Mouse (Mus musculus): ENCODE measurements around the gene Pard3b. TPM values are rescaled to one million over a fixed set of nuclear protein-coding genes. Genes with fewer than 3 reads are reported as not detected.

The Pard3b gene
- polyA plus RNA-seq, 1 experiment from 2014 or later: 6.8 TPM

- 85% methylated on average over 5 of the region's 5 CpGs for WGBS
- Histone ChIP-seq H3K36me3 (ENCODE audit: control insufficient read depth, insufficient read depth, low read length) (no peaks in the 10 kb centered on the region), H3K4me1 (replicated peaks; ENCODE audit: control insufficient read depth, insufficient read depth, low read length) (no peaks in the 10 kb centered on the region), H3K9ac (ENCODE audit: low read depth, low read length) (no peak overlapping the region), H3K27ac (ENCODE audit: low read depth, low read length) (no peak overlapping the region), H3K9me3 (ENCODE audit: control insufficient read depth, low read length) (no peaks in the 10 kb centered on the region), H3K4me3 (ENCODE audit: low read depth, low read length) (no peak overlapping the region), H3K4me2 (no peak overlapping the region), H3K27me3 (replicated peaks; ENCODE audit: control insufficient read depth, insufficient read depth, low read length) (no peaks in the 10 kb centered on the region)
- ATAC-seq (replicated peaks; ENCODE audit: low FRiP score) (no peak), DNase-seq (ENCODE audit: low spot score) (no peak)
These were observed 596.5 kb downstream of the Pard3b start for GRCm38 (mm10) chr1:62235121-62235520.

- ATAC-seq (replicated peaks; ENCODE audit: low FRiP score): no peak
- DNase-seq (ENCODE audit: low spot score): no peak
- H3K36me3 ChIP-seq (ENCODE audit: control insufficient read depth, insufficient read depth, low read length): no peaks in the 10 kb centered on the region
- H3K9ac ChIP-seq (ENCODE audit: low read depth, low read length): no peak overlapping the region
- H3K4me3 ChIP-seq (ENCODE audit: low read depth, low read length): no peak overlapping the region
- WGBS: 55% methylated on average over 12 of the region's 12 CpGs
- no peak overlapping the region for H3K4me2 ChIP-seq
- H3K27me3 ChIP-seq (replicated peaks; ENCODE audit: control insufficient read depth, insufficient read depth, low read length): no peaks in the 10 kb centered on the region
- H3K4me1 ChIP-seq (replicated peaks; ENCODE audit: control insufficient read depth, insufficient read depth, low read length): no peaks in the 10 kb centered on the region
- H3K27ac ChIP-seq (ENCODE audit: low read depth, low read length): no peak overlapping the region
- no peaks in the 10 kb centered on the region for H3K9me3 ChIP-seq (ENCODE audit: control insufficient read depth, low read length)
These were observed 605.8 kb downstream of the Pard3b start for GRCm38 (mm10) chr1:62244191-62244984.

GRCm38 (mm10) chr1:62252432-62252831 is 613.8 kb downstream of the Pard3b start:
- no peak overlapping the region for H3K4me3 ChIP-seq (ENCODE audit: low read depth, low read length)
- H3K36me3 ChIP-seq (ENCODE audit: control insufficient read depth, insufficient read depth, low read length): no peaks in the 10 kb centered on the region
- no peak for ATAC-seq (replicated peaks; ENCODE audit: low FRiP score)
- no peaks in the 10 kb centered on the region for H3K27me3 ChIP-seq (replicated peaks; ENCODE audit: control insufficient read depth, insufficient read depth, low read length)
- DNase-seq (ENCODE audit: low spot score): no peak
- no peaks in the 10 kb centered on the region for H3K9me3 ChIP-seq (ENCODE audit: control insufficient read depth, low read length)
- no peak overlapping the region for H3K4me2 ChIP-seq
- WGBS: 82% methylated on average over 1 of the region's 1 CpGs
- H3K9ac ChIP-seq (ENCODE audit: low read depth, low read length): no peak overlapping the region
- H3K27ac ChIP-seq (ENCODE audit: low read depth, low read length): no peak overlapping the region
- no peaks in the 10 kb centered on the region for H3K4me1 ChIP-seq (replicated peaks; ENCODE audit: control insufficient read depth, insufficient read depth, low read length)

- no peak overlapping the region for H3K9ac ChIP-seq (ENCODE audit: low read depth, low read length)
- H3K4me3 ChIP-seq (ENCODE audit: low read depth, low read length): no peak overlapping the region
- WGBS: 74% methylated on average over 4 of the region's 4 CpGs
- no peak overlapping the region for H3K27ac ChIP-seq (ENCODE audit: low read depth, low read length)
- H3K4me1 ChIP-seq (replicated peaks; ENCODE audit: control insufficient read depth, insufficient read depth, low read length): no peaks in the 10 kb centered on the region
- no peak overlapping the region for H3K4me2 ChIP-seq
- H3K27me3 ChIP-seq (replicated peaks; ENCODE audit: control insufficient read depth, insufficient read depth, low read length): no peaks in the 10 kb centered on the region
- DNase-seq (ENCODE audit: low spot score) (no peak), ATAC-seq (replicated peaks; ENCODE audit: low FRiP score) (no peak)
- no peaks in the 10 kb centered on the region for H3K36me3 ChIP-seq (ENCODE audit: control insufficient read depth, insufficient read depth, low read length)
- H3K9me3 ChIP-seq (ENCODE audit: control insufficient read depth, low read length): no peaks in the 10 kb centered on the region
These were observed 615.7 kb downstream of the Pard3b start for GRCm38 (mm10) chr1:62254316-62254715.

GRCm38 (mm10) chr1:62254888-62255287 is 616.3 kb downstream of the Pard3b start:
- no peak for DNase-seq (ENCODE audit: low spot score)
- no peak for ATAC-seq (replicated peaks; ENCODE audit: low FRiP score)
- no peak overlapping the region for H3K4me2 ChIP-seq
- no peak overlapping the region for H3K4me3 ChIP-seq (ENCODE audit: low read depth, low read length)
- no peak overlapping the region for H3K27ac ChIP-seq (ENCODE audit: low read depth, low read length)
- H3K9ac ChIP-seq (ENCODE audit: low read depth, low read length): no peak overlapping the region
- no peaks in the 10 kb centered on the region for H3K4me1 ChIP-seq (replicated peaks; ENCODE audit: control insufficient read depth, insufficient read depth, low read length)
- 72% methylated on average over 1 of the region's 1 CpGs for WGBS
- no peaks in the 10 kb centered on the region for H3K27me3 ChIP-seq (replicated peaks; ENCODE audit: control insufficient read depth, insufficient read depth, low read length)
- no peaks in the 10 kb centered on the region for H3K9me3 ChIP-seq (ENCODE audit: control insufficient read depth, low read length)
- H3K36me3 ChIP-seq (ENCODE audit: control insufficient read depth, insufficient read depth, low read length): no peaks in the 10 kb centered on the region

GRCm38 (mm10) chr1:62276466-62276865 is 637.8 kb downstream of the Pard3b start:
- H3K4me3 ChIP-seq (ENCODE audit: low read depth, low read length): no peak overlapping the region
- no peak overlapping the region for H3K27ac ChIP-seq (ENCODE audit: low read depth, low read length)
- no peak for ATAC-seq (replicated peaks; ENCODE audit: low FRiP score)

GRCm38 (mm10) chr1:62278586-62278985 is 640.0 kb downstream of the Pard3b start:
- no peaks in the 10 kb centered on the region for H3K4me1 ChIP-seq (replicated peaks; ENCODE audit: control insufficient read depth, insufficient read depth, low read length)
- H3K9ac ChIP-seq (ENCODE audit: low read depth, low read length): no peak overlapping the region
- no peaks in the 10 kb centered on the region for H3K9me3 ChIP-seq (ENCODE audit: control insufficient read depth, low read length)
- H3K4me2 ChIP-seq: no peak overlapping the region
- 78% methylated on average over 1 of the region's 1 CpGs for WGBS
- DNase-seq (ENCODE audit: low spot score): no peak
- no peak overlapping the region for H3K27ac ChIP-seq (ENCODE audit: low read depth, low read length)
- no peak for ATAC-seq (replicated peaks; ENCODE audit: low FRiP score)
- H3K4me3 ChIP-seq (ENCODE audit: low read depth, low read length): no peak overlapping the region
- H3K27me3 ChIP-seq (replicated peaks; ENCODE audit: control insufficient read depth, insufficient read depth, low read length): no peaks in the 10 kb centered on the region
- no peaks in the 10 kb centered on the region for H3K36me3 ChIP-seq (ENCODE audit: control insufficient read depth, insufficient read depth, low read length)

More at GRCm38 (mm10) chr1:62276466-62276865, 637.8 kb downstream of the Pard3b start:
- no peaks in the 10 kb centered on the region for H3K36me3 ChIP-seq (ENCODE audit: control insufficient read depth, insufficient read depth, low read length)
- no peak overlapping the region for H3K9ac ChIP-seq (ENCODE audit: low read depth, low read length)
- 69% methylated on average over 3 of the region's 3 CpGs for WGBS
- H3K4me2 ChIP-seq: no peak overlapping the region
- H3K9me3 ChIP-seq (ENCODE audit: control insufficient read depth, low read length): no peaks in the 10 kb centered on the region
- no peaks in the 10 kb centered on the region for H3K27me3 ChIP-seq (replicated peaks; ENCODE audit: control insufficient read depth, insufficient read depth, low read length)
- no peak for DNase-seq (ENCODE audit: low spot score)
- H3K4me1 ChIP-seq (replicated peaks; ENCODE audit: control insufficient read depth, insufficient read depth, low read length): no peaks in the 10 kb centered on the region

- H3K4me2 ChIP-seq: no peak overlapping the region
- no peaks in the 10 kb centered on the region for H3K36me3 ChIP-seq (ENCODE audit: control insufficient read depth, insufficient read depth, low read length)
- ATAC-seq (replicated peaks; ENCODE audit: low FRiP score) (no peak), DNase-seq (ENCODE audit: low spot score) (no peak)
- no peak overlapping the region for H3K27ac ChIP-seq (ENCODE audit: low read depth, low read length)
- H3K4me1 ChIP-seq (replicated peaks; ENCODE audit: control insufficient read depth, insufficient read depth, low read length): no peaks in the 10 kb centered on the region
- no peaks in the 10 kb centered on the region for H3K9me3 ChIP-seq (ENCODE audit: control insufficient read depth, low read length)
- no peak overlapping the region for H3K4me3 ChIP-seq (ENCODE audit: low read depth, low read length)
- no peaks in the 10 kb centered on the region for H3K27me3 ChIP-seq (replicated peaks; ENCODE audit: control insufficient read depth, insufficient read depth, low read length)
- H3K9ac ChIP-seq (ENCODE audit: low read depth, low read length): no peak overlapping the region
These were observed 642.0 kb downstream of the Pard3b start for GRCm38 (mm10) chr1:62280586-62280985.

- H3K27me3 ChIP-seq (replicated peaks; ENCODE audit: control insufficient read depth, insufficient read depth, low read length): no peaks in the 10 kb centered on the region
- H3K4me1 ChIP-seq (replicated peaks; ENCODE audit: control insufficient read depth, insufficient read depth, low read length): no peaks in the 10 kb centered on the region
- H3K27ac ChIP-seq (ENCODE audit: low read depth, low read length): no peak overlapping the region
- H3K4me3 ChIP-seq (ENCODE audit: low read depth, low read length): no peak overlapping the region
- WGBS: 49% methylated on average over 6 of the region's 6 CpGs
- no peaks in the 10 kb centered on the region for H3K36me3 ChIP-seq (ENCODE audit: control insufficient read depth, insufficient read depth, low read length)
- ATAC-seq (replicated peaks; ENCODE audit: low FRiP score) (no peak), DNase-seq (ENCODE audit: low spot score) (no peak)
- H3K4me2 ChIP-seq: no peak overlapping the region
- no peak overlapping the region for H3K9ac ChIP-seq (ENCODE audit: low read depth, low read length)
- no peaks in the 10 kb centered on the region for H3K9me3 ChIP-seq (ENCODE audit: control insufficient read depth, low read length)
These were observed 644.2 kb downstream of the Pard3b start for GRCm38 (mm10) chr1:62282835-62283234.
